Mouse (Mus musculus) right cerebral cortex, postnatal 10 days (tissue): ENCODE data around the gene Acp6.
A peak's percentile ranks its signal among the peaks of the same experiment; 100 is the strongest.

Source experiments
- DNase-seq, 2 experiments: peaks; one replicate each; pipeline ENCODE4 v3.0.0; 2021; ENCODE audit warnings: low spot score in 2 of 2

The Acp6 gene

DNA sequence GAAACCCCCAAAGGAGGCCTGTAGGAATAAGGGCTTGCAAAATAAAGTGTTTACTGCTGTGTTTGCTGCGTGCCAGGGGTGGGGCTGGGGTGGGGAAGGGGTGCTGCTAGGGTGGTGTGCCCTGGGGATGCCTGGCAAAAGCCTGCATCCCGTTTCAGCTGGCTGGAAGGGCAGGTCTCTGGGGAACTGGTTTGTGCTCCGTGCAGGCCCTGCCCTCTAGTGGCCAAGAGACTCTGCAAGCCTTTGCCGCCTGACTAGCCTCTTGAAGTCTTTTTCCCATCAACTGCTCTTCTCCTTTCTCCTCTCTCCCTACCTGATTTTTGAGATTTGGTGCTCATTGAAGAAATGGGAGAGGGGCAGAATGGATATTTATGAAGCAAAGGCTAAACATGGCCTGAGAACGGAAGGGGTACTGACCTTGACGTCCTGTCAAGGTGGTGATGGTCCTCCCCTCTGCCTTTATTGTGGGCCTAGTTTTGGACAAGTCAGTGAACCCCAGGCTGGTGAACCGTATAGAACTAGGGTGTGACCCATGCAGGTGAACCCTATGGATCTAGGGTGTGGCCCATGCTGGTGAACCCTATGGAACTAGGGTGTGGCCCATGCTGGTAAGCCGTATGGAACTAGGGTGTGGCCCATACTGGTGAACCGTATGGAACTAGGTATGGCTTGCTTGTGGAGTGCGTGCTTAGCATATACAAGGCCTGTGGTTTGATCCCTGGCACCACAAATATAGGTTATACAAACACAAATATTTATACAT lies 26.7 kb downstream of the Acp6 start:
- DNase-seq: peak; percentile 80 to 84

DNA sequence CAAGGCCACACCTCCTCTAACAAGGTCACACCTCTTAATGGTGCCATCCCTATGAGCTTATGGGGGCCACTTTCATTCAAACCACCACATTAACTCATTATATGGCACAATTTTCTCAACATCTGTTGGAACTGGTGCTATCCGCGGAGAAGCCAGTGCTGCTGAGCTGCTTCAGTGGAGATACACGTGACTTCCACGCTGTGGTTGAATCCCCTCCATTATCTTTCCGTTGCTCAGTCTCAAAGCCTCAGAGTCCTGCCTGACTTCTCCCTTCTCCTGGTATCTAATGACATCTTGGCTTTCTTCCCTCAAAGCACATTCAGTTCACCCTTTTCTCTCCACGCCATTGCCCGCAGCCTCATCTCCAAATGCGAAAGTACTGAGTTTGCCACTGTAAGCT lies 38.0 kb downstream of the Acp6 start:
- no peak for DNase-seq

DNA sequence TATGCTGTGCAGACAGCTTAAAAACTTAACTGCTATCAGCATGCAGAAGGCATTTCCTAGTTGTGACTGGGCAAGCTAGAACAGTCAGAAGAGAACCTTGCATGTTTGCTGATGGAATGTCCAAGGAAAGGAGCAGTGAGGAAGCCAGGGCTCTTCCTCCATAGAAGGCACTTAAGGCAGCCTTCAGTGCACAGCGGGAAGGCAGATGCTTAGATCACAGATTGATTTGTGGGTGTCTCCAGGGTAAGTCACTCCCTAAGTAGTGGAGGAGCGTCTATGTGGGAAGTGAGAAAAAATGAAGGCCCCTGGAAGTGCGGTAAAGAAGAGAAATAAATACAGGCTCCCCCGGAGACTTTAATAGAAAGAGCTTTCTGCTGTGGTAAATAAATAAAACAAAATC lies 40.7 kb downstream of the Acp6 start:
- DNase-seq: no peak

DNA sequence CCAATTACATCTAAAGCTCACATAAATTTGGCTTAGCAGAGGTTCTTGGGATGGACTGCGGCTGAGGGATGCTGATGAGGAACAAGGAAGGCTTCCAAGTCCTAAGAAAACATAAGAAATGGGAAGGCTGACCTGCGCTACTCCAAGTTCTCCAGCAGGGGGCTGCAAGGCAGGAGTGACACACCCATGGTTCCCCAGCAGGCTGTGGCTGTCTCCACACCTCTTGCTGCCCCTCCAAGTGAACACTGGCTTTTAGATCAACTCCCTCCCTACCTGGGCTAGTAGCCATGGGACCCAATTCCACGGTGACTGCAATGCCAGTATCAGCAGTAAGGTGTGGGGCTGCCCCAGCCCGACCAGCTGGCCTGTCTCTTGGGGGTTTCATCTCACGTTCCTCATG lies 43.4 kb downstream of the Acp6 start:
- peak; percentile 47 to 63 for DNase-seq

DNA sequence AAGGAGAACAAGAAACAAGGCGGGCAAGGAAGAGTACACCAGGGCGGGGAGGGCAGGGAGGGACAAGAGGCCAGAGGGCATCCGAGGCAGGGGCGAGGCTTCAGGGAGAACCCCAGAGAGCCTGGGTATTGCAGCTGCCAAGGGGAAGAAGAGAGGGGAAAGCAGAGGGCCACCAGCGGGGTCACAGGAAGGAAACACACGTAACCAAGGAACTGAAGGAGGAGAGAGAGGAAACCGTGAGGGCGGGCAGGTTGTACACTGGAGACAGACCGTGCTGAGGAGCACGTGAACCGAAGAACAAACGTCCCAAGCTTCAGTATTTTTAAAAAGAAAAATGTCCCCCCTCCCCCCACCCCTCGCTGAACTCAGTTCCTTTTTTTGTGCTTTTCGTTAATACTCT lies 45.3 kb downstream of the Acp6 start:
- no peak for DNase-seq

DNA sequence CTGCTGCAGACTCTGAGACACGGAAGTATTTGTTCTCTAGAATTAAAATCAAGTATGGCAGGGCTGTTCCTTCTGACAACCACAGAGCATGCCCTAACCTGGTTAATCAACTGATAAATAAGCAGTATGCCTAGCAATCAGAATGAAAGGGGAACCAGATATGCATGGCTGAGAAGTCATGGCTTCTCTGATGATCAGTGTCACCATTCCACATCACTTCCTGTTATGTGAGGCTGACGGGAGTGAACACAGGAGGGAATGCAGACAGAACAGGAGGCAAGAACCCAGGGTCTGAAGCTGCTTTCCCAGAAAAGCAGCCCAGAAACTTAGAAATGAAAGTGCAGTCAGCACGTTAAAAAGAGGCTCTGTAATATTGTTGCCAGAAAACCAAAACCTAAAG lies 47.9 kb downstream of the Acp6 start:
- DNase-seq: no peak

DNA sequence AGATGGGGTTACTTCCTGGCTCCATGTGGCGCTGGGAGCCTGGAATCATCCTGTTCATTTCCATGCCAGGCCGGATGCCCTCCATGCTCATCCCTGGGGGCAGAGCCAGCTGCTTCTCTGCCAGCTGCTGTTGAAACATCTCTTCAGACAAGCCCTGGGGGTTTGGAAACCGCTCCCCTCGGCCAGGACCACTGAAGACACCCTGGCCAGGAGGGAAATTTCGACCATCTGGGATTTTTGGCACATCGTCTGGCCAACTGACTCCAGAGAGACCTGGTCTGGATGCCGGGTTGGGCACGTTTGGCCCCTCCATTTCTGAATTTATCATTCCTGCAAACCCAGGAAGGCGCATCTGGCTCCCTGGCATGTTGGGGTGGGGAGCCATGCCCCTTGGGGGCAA lies 50.8 kb downstream of the Acp6 start:
- no peak for DNase-seq

DNA sequence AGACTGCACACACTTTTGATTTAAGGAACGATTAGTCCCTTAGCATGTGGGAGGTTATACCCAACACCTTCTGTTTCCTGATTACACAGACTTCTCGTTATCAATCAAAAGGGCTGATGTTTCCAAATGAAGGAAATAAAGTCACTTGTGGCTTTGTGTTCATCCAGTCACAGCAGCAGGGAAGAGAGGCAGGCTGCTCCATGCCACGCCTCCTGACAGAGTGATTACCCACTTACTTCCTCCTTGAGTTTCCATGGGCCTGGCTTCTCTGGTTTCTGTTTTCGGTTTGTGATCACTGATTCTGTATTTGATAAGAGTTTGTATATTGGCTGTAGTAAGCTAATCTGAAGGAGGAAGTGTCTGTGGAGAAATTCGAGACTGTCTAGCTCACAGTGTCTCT lies 52.6 kb downstream of the Acp6 start:
- DNase-seq: no peak

DNA sequence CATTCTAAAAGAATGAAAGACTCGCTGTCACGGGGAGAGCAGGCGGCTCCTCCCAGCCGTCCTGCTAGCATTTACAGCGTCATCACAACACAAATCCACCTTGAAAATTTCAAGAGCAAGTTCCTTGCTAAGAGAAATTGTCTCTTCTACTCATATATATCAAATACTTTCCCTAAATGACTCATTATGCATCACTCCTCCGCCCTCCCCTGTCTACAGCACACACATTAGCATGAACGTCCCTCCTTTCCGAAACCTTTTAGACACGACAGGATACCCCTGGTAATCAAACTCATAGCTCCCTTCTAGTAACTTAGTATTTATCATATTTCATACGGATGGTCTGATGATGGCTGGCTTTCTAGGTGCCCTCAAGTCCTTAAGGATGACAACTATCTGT lies 55.3 kb downstream of the Acp6 start:
- no peak for DNase-seq

DNA sequence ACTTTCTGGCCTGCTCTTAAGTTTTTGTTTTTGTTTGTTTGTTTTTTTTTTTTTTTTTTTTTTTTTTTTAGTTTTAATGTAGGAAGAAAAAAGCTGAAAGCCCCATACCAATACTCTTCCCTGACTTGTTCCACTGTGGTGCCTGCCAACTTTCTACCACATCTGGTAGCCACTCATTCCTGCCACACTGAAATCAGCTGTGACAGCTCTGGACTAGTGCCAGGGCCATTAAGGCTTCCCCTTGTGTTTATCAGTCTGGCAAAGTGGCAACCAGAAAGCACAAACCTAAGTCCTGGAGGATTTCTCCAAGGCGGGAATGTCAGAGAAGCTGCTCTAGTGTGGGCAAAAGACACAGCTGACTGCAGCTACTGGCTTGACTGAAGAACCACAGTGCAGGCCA lies 55.9 kb downstream of the Acp6 start:
- DNase-seq: peak; percentile 61 to 65

DNA sequence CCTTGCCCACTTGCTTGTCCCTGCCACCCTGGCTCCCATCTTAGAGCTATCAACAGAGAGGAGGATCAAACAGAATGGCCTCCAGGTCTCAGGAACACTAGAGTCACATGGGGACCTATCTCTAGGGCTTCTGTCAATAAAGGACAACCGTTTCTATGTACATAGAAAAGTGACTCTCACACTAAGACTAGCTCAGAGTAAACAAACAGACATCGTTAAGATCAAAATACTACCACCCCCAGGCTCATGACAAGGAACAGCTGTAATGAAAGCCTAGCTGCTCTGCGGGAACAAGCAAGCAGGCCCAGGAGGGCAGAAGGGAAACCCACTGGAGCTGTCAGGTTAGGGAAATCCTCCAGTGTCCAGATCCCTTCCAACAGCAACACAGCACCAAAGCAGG lies 56.9 kb downstream of the Acp6 start:
- no peak for DNase-seq

DNA sequence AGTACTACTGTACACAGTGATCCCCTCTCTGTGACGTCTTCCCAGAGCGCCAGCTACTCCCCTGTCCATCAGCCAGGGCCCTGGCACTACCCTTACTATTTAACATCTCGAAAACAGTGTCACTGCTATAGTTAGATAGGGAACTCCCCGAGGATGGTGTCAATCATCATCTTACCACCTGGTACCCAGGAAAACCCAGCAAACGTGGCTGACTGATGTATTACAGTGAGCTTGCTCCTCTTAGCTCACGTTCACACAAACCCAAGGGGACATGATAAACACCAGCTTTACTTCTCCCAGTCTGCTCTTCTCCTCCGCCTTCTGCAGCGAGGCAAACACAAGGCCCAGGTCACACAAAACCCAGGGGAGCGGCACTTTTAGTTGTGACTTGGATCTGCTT lies 64.7 kb downstream of the Acp6 start:
- DNase-seq: no peak

DNA sequence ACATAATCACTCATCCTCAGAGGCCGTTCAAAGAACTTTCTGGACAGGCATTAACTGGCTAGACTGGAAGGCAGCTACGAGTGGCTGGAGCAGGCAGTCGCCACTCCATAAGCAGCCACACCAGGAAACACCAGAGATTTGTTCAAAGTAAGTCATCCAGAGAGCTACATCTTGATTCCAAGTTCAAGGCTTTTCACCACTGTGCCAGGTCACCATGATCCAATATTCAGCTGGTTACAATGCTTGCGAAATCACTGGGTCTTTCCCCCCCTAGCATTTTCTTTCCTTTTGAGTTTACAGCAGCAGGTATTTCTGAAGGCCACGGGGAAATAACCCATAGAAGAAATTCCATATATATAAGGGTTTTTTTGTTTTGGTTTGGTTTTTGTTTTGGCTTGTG lies 66.7 kb downstream of the Acp6 start:
- no peak for DNase-seq

DNA sequence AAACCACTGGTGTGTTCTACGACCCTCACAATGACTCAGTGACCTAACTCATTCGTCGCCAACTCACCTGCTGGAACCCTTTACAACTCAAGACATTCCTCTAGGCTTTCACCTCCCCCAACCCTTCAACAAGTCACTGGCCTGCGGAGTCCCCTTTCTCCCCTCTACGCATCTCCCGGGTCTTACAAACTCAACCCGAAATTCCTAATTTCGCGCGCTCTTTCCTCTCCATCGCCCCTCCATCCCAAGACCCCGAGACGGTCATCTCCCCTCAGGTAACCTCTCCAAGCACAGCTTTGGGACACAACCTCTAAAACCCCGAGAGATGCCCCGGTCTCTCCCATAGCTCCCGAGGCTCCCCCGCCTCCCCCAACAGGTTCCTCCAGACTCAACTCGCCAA lies 68.1 kb downstream of the Acp6 start:
- no peak for DNase-seq
